Mouse (Mus musculus) cerebellum, adult 2 months (tissue): Measurements from ENCODE around the gene Cnnm2.

Source experiments
- CTCF ChIP-seq: fragments of 200-500 bp; IDR thresholded peaks from 2 replicates; pipeline ENCODE4 v1.5.1; 2011; ENCODE audit warnings: low read depth, mild to moderate bottlenecking, control low read depth, low read length, moderate library complexity, borderline replicate concordance; ENCODE audit not compliant: insufficient read depth
- POLR2A ChIP-seq: fragments of 200-500 bp; IDR thresholded peaks from 2 replicates; pipeline ENCODE4 v1.6.1; 2011; ENCODE audit warnings: low read length, control low read depth, borderline replicate concordance; ENCODE audit not compliant: insufficient read depth

- TF ChIP-seq POLR2A (no peak), CTCF (no peak)
Measured at GRCm38 (mm10) chr19:46928136-46928535, 166.7 kb downstream of the Cnnm2 start.
